Mouse (Mus musculus) adrenal gland, postnatal 36 days (tissue): Measurements from ENCODE around the gene Olfr1316. TPM values are rescaled to one million over a fixed set of nuclear protein-coding genes. Genes with fewer than 3 reads are reported as not detected.

Experiments
- DNase-seq, 2 experiments: peaks; one replicate each; pipeline ENCODE4 v3.0.0; 2021; ENCODE audit warnings: mixed read lengths in 1 of 2
- long read RNA-seq, 2 experiments: library from polyadenylated mRNA; stranded (forward); transcript quantifications; one replicate each; pipeline ENCODE4 v2.0.0; 2021; ENCODE audit warnings: borderline sequencing depth in 2 of 2
- total RNA-seq, 2 experiments: library from RNA; stranded (reverse); gene quantifications; 2 replicates each; pipeline ENCODE4 v1.2.3; 2021

Olfr1316 gene
- total RNA-seq, result not detected
- long read RNA-seq, experiment 1, result 0 reads
- long read RNA-seq, experiment 2, result 0 reads

- no peak for DNase-seq
These were observed at the start of gene Olfr1316 for GRCm38 (mm10) chr2:112134877-112135276. TSS of gene Olfr1316 (minus strand) at chr2:112134977.

- DNase-seq, result no peak
These were observed 19.1 kb upstream of the Olfr1316 start, which contains the start of gene Olfr1318 for GRCm38 (mm10) chr2:112153898-112154297. TSS of gene Olfr1318 (plus strand) at chr2:112154198.

- no peak for DNase-seq
These were observed 5.3 kb upstream of the Olfr1316 start, which contains the start of gene Olfr1317 for GRCm38 (mm10) chr2:112140029-112140428. TSS of gene Olfr1317 (plus strand) at chr2:112140329.

GRCm38 (mm10) chr2:112115340-112115739 is 19.4 kb downstream of the Olfr1316 start, which contains the start of gene Olfr1315-ps1:
TSS of gene Olfr1315-ps1 (minus strand) at chr2:112115440.
- DNase-seq, result no peak

- DNase-seq, result no peak
These were observed 38.1 kb downstream of the Olfr1316 start, which contains the start of gene Olfr1314 for GRCm38 (mm10) chr2:112096681-112097080. TSS of gene Olfr1314 (minus strand) at chr2:112096781.

- DNase-seq, result no peak
These were observed 57.0 kb downstream of the Olfr1316 start, which contains the start of gene Olfr1313 for GRCm38 (mm10) chr2:112077743-112078142. TSS of gene Olfr1313 (minus strand) at chr2:112077843.

Other genes with a start within 250 kb of the Olfr1316 start
- gene Olfr1306, start 218.7 kb downstream of the Olfr1316 start, total RNA-seq, result not detected
- under 1 TPM in 1 of 2 experiments, not detected in 1; 0.03 TPM for gene Olfr1307, start 185.5 kb downstream of the Olfr1316 start, total RNA-seq
- gene Olfr1308, start 170.0 kb downstream of the Olfr1316 start, total RNA-seq, result not detected
- gene Olfr1309, start 144.7 kb downstream of the Olfr1316 start, total RNA-seq, result not detected
- gene Olfr1310, start 122.3 kb downstream of the Olfr1316 start, total RNA-seq, result not detected
- gene Olfr1311, start 110.6 kb downstream of the Olfr1316 start, total RNA-seq, result not detected
- gene Olfr1312, start 84.7 kb downstream of the Olfr1316 start, total RNA-seq, result not detected
- not detected for gene Olfr1313, start 57.1 kb downstream of the Olfr1316 start, total RNA-seq
- not detected for gene Olfr1314, start 38.2 kb downstream of the Olfr1316 start, total RNA-seq
- not detected for gene Olfr1315-ps1, start 19.5 kb downstream of the Olfr1316 start, total RNA-seq
- not detected for gene Olfr1317, start 5.4 kb upstream of the Olfr1316 start, total RNA-seq
- gene Olfr1318, start 19.2 kb upstream of the Olfr1316 start, total RNA-seq, result not detected
- 1 to 10 TPM; 2.8 to 5.9 TPM for gene Lpcat4, start 104.5 kb upstream of the Olfr1316 start, total RNA-seq
- not detected for gene Nutm1, start 124.3 kb upstream of the Olfr1316 start, total RNA-seq
- gene Nop10, start 126.9 kb upstream of the Olfr1316 start, total RNA-seq, result 100 to 1,000 TPM; 112 to 150 TPM
- 10 to 100 TPM; 32.1 to 36.1 TPM for gene Slc12a6, start 130.8 kb upstream of the Olfr1316 start, total RNA-seq
- gene Gm21985, start 131.3 kb upstream of the Olfr1316 start, total RNA-seq, result under 1 TPM in 1 of 2 experiments, not detected in 1; 0.26 TPM
- gene Emc4, start 233.1 kb upstream of the Olfr1316 start, total RNA-seq, result 10 to 100 TPM; 91.4 to 92.6 TPM
- 10 to 100 TPM; 11.2 to 12.5 TPM for gene Katnbl1, start 244.2 kb upstream of the Olfr1316 start, total RNA-seq